Mouse (Mus musculus) hindbrain, embryonic 11.5 days (tissue): ENCODE data around the gene Fbxo3. TPM values are rescaled to one million over a fixed set of nuclear protein-coding genes. Genes with fewer than 3 reads are reported as not detected.
"Not testable (repeated sequence)": the region's sequence is repeated elsewhere in the genome, so short reads cannot be mapped to it uniquely, and the experiment has no call there.

ENCODE experiments used
- ATAC-seq: fragments of 200-750 bp; cut with Nextera tagmentation; 2 replicates; pipeline ENCODE4 v1.8.0; 2017; ENCODE audit warnings: mild to moderate bottlenecking, moderate TSS enrichment, moderate library complexity; ENCODE audit not compliant: low FRiP score
- DNase-seq: peaks from one replicate; pipeline ENCODE4 v3.0.0-alpha.2; 2015; ENCODE audit warnings: low spot score
- H3K27ac ChIP-seq: fragments of 300-500 bp; sonication (generic); 2 replicates; pipeline ENCODE4 v1.5.1; 2014; ENCODE audit warnings: mild to moderate bottlenecking, low read depth, low read length
- H3K27me3 ChIP-seq: fragments of 300-500 bp; sonication (generic); 2 replicates; pipeline ENCODE4 v1.6.1; 2014; ENCODE audit warnings: mild to moderate bottlenecking, low read length, moderate library complexity, mixed read lengths; ENCODE audit not compliant: control insufficient read depth, insufficient read depth
- H3K36me3 ChIP-seq: fragments of 300-500 bp; sonication (generic); 2 replicates; pipeline ENCODE4 v1.6.1; 2014; ENCODE audit warnings: mild to moderate bottlenecking, low read length, moderate library complexity, mixed read lengths; ENCODE audit not compliant: control insufficient read depth, insufficient read depth
- H3K4me1 ChIP-seq: fragments of 300-500 bp; sonication (generic); replicated peaks from 2 replicates; pipeline ENCODE4 v1.6.1; 2014; ENCODE audit warnings: low read length, mixed read lengths; ENCODE audit not compliant: control insufficient read depth, insufficient read depth
- H3K4me2 ChIP-seq: fragments of 300-500 bp; sonication (generic); replicated peaks from 2 replicates; pipeline ENCODE4 v1.6.1; 2014; ENCODE audit warnings: mild to moderate bottlenecking, low read depth, low read length
- H3K4me3 ChIP-seq: fragments of 300-500 bp; sonication (generic); 2 replicates; pipeline ENCODE4 v1.5.1; 2014; ENCODE audit warnings: low read depth, low read length
- H3K9ac ChIP-seq: fragments of 300-500 bp; sonication (generic); 2 replicates; pipeline ENCODE4 v1.6.1; 2014; ENCODE audit warnings: low read depth, low read length
- H3K9me3 ChIP-seq: fragments of 300-500 bp; sonication (generic); 2 replicates; pipeline ENCODE4 v1.6.1; 2016; ENCODE audit warnings: low read length; ENCODE audit not compliant: control insufficient read depth
- WGBS: fragments of 180-500 bp; shearing (Covaris S2); extraction: QIAGEN DNeasy Blood & Tissue Kit; methylation state at CpG from one replicate; pipeline ENCODE4 v1.1.7; 2014; 5-methylcytosine and 5-hydroxymethylcytosine counted together
- polyA plus RNA-seq: library from polyadenylated mRNA; unstranded; fragments of >200 nt; fragmentation: Nextera tagmentation; extraction: Ambion mirVana; gene quantifications from 2 replicates; pipeline ENCODE4 v1.2.1, GENCODE M21; 2014

Fbxo3 gene
- polyA plus RNA-seq, 1 experiment from 2014 or later, result 61.4 TPM

GRCm38 (mm10) chr2:104001076-104001475, 26.4 kb upstream of the Fbxo3 start:
- no peaks in the 10 kb centered on the region for H3K9me3 ChIP-seq
- ATAC-seq (no peak), DNase-seq (peak; percentile 31)
- H3K27ac ChIP-seq, result no peak overlapping the region
- no peak overlapping the region for H3K4me2 ChIP-seq
- H3K27me3 ChIP-seq, result no peaks in the 10 kb centered on the region
- no peaks in the 10 kb centered on the region for H3K36me3 ChIP-seq
- 24% methylated on average over 2 of the region's 2 CpGs for WGBS
- no peaks in the 10 kb centered on the region for H3K4me1 ChIP-seq
- no peak overlapping the region for H3K9ac ChIP-seq
- no peak overlapping the region for H3K4me3 ChIP-seq

GRCm38 (mm10) chr2:104001861-104002260, 25.7 kb upstream of the Fbxo3 start:
- no peak for DNase-seq
- Histone ChIP-seq H3K9me3 (no peaks in the 10 kb centered on the region), H3K27me3 (no peaks in the 10 kb centered on the region), H3K36me3 (no peaks in the 10 kb centered on the region), H3K4me3 (no peak overlapping the region), H3K27ac (no peak overlapping the region), H3K9ac (no peak overlapping the region), H3K4me1 (no peaks in the 10 kb centered on the region), H3K4me2 (no peak overlapping the region)
- WGBS, result 87% methylated on average over 4 of the region's 4 CpGs
- no peak for ATAC-seq

DNA sequence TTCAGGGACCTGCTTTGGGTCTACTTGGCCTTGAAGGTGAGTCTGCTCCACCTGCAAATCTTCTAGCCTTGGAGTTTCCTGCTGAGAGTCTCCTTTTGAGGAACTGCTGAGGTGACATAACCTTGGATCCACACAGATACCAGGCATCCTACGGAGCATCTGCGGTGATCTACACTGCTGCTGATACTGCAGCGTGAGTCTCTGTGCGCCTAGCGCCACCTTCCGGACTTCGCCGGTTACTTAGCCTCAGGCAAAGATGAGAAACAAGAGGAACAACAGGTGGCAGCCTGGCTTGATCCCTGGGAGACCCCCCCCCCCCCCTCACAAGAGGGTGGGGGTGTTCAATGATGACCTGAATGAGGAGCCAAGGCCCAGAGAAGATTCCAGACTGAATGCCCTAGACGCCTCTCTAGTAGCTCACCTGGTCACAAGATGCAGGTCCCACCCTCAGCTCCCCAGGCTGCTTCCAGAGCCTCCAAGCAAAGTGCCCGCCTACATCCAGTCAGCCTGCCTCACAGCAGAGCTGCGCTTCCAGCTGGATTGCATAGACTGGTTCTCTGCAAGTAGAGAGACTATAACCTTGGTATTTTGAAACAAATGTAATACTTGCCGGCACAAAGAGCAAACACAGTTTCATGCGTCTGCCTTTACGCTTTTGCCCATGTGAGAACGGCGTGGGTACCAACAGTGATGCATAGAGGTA, 24.7 kb upstream of the Fbxo3 start:
- no peak overlapping the region for H3K4me3 ChIP-seq
- H3K27me3 ChIP-seq, result no peaks in the 10 kb centered on the region
- ATAC-seq (no peak), DNase-seq (peak; percentile 78)
- no peaks in the 10 kb centered on the region for H3K9me3 ChIP-seq
- no peaks in the 10 kb centered on the region for H3K4me1 ChIP-seq
- WGBS, result 34% methylated on average over 16 of the region's 16 CpGs
- no peak overlapping the region for H3K4me2 ChIP-seq
- no peak overlapping the region for H3K9ac ChIP-seq
- no peaks in the 10 kb centered on the region for H3K36me3 ChIP-seq
- H3K27ac ChIP-seq, result no peak overlapping the region

- 84% methylated on average over 7 of the region's 7 CpGs for WGBS
- no peaks in the 10 kb centered on the region for H3K4me1 ChIP-seq
- H3K9me3 ChIP-seq, result no peaks in the 10 kb centered on the region
- no peaks in the 10 kb centered on the region for H3K27me3 ChIP-seq
- H3K4me2 ChIP-seq, result no peak overlapping the region
- no peak for ATAC-seq
- no peak overlapping the region for H3K9ac ChIP-seq
- no peaks in the 10 kb centered on the region for H3K36me3 ChIP-seq
- H3K4me3 ChIP-seq, result no peak overlapping the region
- no peak for DNase-seq
- H3K27ac ChIP-seq, result no peak overlapping the region
Measured at GRCm38 (mm10) chr2:104007793-104008519, 19.6 kb upstream of the Fbxo3 start.

- 97% methylated on average over 3 of the region's 3 CpGs for WGBS
- not testable (repeated sequence) for H3K4me1 ChIP-seq, H3K9ac ChIP-seq, ATAC-seq, H3K27me3 ChIP-seq, H3K4me2 ChIP-seq, H3K27ac ChIP-seq, H3K9me3 ChIP-seq, DNase-seq, H3K4me3 ChIP-seq, H3K36me3 ChIP-seq
Measured at GRCm38 (mm10) chr2:104008853-104009252, 18.7 kb upstream of the Fbxo3 start.

DNA sequence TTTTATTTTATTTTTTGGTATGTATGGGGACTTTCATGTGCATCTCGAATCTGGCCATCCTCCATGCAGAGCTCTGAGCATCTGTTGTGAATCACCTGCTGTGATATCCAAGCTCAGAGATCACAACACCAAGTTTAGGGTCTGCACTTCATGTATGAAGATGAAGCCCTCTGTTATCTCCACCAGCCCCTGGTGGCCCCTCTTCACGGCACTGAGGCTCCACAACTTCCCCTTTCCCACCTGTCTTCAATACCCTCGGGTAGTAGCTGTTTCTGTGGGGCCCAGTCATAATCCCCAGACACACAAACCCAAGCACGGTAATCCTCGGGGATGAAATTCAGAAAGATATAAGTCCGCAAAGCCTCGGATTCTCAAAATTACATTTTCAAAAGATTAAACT, 4.4 kb upstream of the Fbxo3 start:
- Histone ChIP-seq H3K4me1 (no peaks in the 10 kb centered on the region), H3K9ac (no peak overlapping the region), H3K27me3 (no peaks in the 10 kb centered on the region), H3K4me2 (no peak overlapping the region), H3K4me3 (no peak overlapping the region), H3K36me3 (no peaks in the 10 kb centered on the region), H3K27ac (no peak overlapping the region), H3K9me3 (no peaks in the 10 kb centered on the region)
- DNase-seq (no peak), ATAC-seq (no peak)
- 94% methylated on average over 7 of the region's 7 CpGs for WGBS

- WGBS, result 90% methylated on average over 4 of the region's 4 CpGs
- Histone ChIP-seq H3K4me1 (no peaks in the 10 kb centered on the region), H3K9me3 (no peaks in the 10 kb centered on the region), H3K9ac (no peak overlapping the region), H3K36me3 (no peaks in the 10 kb centered on the region), H3K27ac (no peak overlapping the region), H3K27me3 (no peaks in the 10 kb centered on the region), H3K4me2 (no peak overlapping the region), H3K4me3 (no peak overlapping the region)
- DNase-seq (no peak), ATAC-seq (no peak)
Measured at GRCm38 (mm10) chr2:104024656-104025055, 2.9 kb upstream of the Fbxo3 start.

DNA sequence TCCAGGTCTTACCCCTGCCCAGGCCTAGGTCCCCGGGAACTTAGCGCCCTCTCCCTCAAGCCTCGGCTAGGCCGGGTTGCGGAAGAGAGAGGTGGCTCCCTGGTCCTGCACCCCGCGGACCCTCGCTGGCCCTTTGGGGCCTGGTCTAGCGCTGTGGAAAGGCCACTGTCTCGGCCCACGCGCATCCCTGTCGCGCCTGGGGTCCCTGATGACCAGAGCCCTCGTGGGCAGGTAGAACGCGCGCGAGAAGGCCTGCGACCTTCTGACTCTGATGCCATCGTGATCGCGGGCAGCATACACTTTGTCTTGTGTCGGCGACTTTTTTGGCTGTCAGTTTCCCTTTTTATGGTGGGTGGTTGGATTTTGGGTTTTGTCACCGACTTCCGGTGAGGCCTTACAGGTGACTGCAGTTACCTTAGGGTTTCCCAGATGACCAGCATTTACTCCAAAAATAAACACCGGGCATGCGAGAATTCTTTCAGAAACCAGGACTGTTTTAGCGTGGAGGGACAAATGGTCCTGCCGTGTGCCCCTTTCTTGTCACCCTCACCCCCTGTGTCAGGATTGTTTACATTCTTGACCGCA, 710 bp downstream of the Fbxo3 start, which contains the start of gene 4931422A03Rik:
Gene 4931422A03Rik, minus strand, starts transcription at position 223 of the 585 bp plus-strand sequence.
- Histone ChIP-seq H3K4me3 (peak within 1 kb of the TSS; percentile 59), H3K36me3 (no peaks in the 10 kb centered on the region), H3K4me1 (no peaks in the 10 kb centered on the region), H3K9me3 (no peaks in the 10 kb centered on the region), H3K27ac (no peak within 1 kb of the TSS; the same call in 1 of the 2 replicates), H3K9ac (peak within 1 kb of the TSS; percentile 94), H3K27me3 (no peaks in the 10 kb centered on the region), H3K4me2 (peak within 1 kb of the TSS; percentile 82)
- DNase-seq (no peak), ATAC-seq (peak; percentile 77)
- 1% methylated on average over 32 of the region's 32 CpGs for WGBS
